Mouse (Mus musculus) liver, embryonic 12.5 days (tissue): ENCODE measurements around the gene Skap1. TPM values are rescaled to one million over a fixed set of nuclear protein-coding genes. Genes with fewer than 3 reads are reported as not detected.
A peak's percentile ranks its signal among the peaks of the same experiment; 100 is the strongest.

Source experiments
- ATAC-seq: fragments of 200-750 bp; cut with Nextera tagmentation; 2 replicates; pipeline ENCODE4 v1.8.0; 2017; ENCODE audit warnings: moderate number of reproducible peaks, mild to moderate bottlenecking, moderate library complexity
- H3K27ac ChIP-seq: fragments of 300-500 bp; sonication (generic); 2 replicates; pipeline ENCODE4 v1.5.1; 2016; ENCODE audit warnings: mild to moderate bottlenecking
- H3K27me3 ChIP-seq: fragments of 300-500 bp; sonication (generic); replicated peaks from 2 replicates; pipeline ENCODE4 v1.6.1; 2016; ENCODE audit warnings: mild to moderate bottlenecking, moderate library complexity
- H3K36me3 ChIP-seq: fragments of 300-500 bp; sonication (generic); 2 replicates; pipeline ENCODE4 v1.6.1; 2016; ENCODE audit warnings: mild to moderate bottlenecking, moderate library complexity
- H3K4me1 ChIP-seq: fragments of 300-500 bp; sonication (generic); 2 replicates; pipeline ENCODE4 v1.6.1; 2016
- H3K4me2 ChIP-seq: fragments of 300-500 bp; sonication (generic); 2 replicates; pipeline ENCODE4 v1.6.1; 2016; ENCODE audit warnings: mild to moderate bottlenecking, moderate library complexity
- H3K4me3 ChIP-seq: fragments of 300-500 bp; sonication (generic); 2 replicates; pipeline ENCODE4 v1.5.1; 2016; ENCODE audit warnings: mild to moderate bottlenecking, moderate library complexity
- H3K9ac ChIP-seq: fragments of 300-500 bp; sonication (generic); 2 replicates; pipeline ENCODE4 v1.6.1; 2016; ENCODE audit warnings: mild to moderate bottlenecking, moderate library complexity
- H3K9me3 ChIP-seq: fragments of 300-500 bp; sonication (generic); replicated peaks from 2 replicates; pipeline ENCODE4 v1.6.1; 2016; ENCODE audit warnings: mild to moderate bottlenecking, moderate library complexity
- WGBS: fragments of 180-500 bp; shearing (Covaris S2); methylation state at CpG from one replicate; pipeline ENCODE4 v1.1.7; 2016; ENCODE audit not compliant: insufficient replicate concordance; 5-methylcytosine and 5-hydroxymethylcytosine counted together
- polyA plus RNA-seq: library from polyadenylated mRNA; unstranded; fragments of >200 nt; fragmentation: Nextera tagmentation; extraction: Ambion mirVana; gene quantifications from 2 replicates; pipeline ENCODE4 v1.2.1, GENCODE M21; 2016

Skap1 gene
- polyA plus RNA-seq, 1 experiment from 2014 or later = 0.51 TPM

DNA sequence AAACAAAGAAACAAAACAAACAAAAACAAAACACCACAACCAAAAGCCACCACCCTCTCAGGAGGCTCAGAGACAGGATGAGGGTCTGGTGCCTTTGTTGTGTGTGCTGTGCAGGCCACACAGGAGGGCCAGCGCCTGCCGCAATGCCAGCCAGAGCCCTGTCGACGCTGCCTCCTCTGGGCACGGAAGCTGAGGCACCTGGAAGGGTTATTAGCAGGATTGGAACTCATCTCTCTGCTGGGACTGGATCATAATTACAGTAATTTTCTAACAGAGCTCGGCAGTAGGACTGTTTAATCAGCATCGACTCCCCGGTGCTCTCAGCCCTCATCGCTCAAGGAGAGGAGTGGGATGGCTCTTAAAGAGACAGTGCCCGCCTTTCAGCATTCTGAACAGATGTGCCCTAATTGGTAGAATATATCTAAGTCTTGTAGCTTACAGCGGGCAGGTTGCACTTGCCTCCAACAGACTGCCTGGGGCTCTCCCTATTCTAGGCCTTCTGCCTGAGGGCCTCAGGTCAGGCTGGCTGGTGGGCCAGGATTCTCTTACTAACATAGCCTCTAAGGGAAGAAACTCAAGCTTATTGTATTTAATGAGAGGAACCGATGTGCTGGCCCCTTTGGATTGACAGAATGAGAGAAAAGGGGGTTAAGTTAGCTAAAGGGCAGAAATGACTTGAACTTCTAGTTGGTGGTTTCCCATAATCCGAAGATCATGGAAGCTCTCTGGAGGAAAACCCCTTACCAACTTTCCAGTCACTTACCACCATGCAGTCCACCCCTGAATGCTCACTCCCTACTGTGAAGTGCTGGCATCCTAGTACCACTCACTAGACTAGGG, 300.3 kb downstream of the Skap1 start:
- H3K9me3 ChIP-seq = no peaks in the 10 kb centered on the region
- H3K4me3 ChIP-seq = no peak overlapping the region
- H3K27ac ChIP-seq = 0 out of 2 replicates have a peak overlapping the region, but pooled peaks have one; percentile 34
- H3K4me2 ChIP-seq = no peak overlapping the region
- no peak overlapping the region for H3K9ac ChIP-seq
- no peaks in the 10 kb centered on the region for H3K27me3 ChIP-seq
- H3K4me1 ChIP-seq = peaks cover 22% of the 10 kb centered on the region
- H3K36me3 ChIP-seq = peaks cover 25% of the 10 kb centered on the region
- 54% methylated on average over 13 of the region's 13 CpGs for WGBS
- no peak for ATAC-seq

DNA sequence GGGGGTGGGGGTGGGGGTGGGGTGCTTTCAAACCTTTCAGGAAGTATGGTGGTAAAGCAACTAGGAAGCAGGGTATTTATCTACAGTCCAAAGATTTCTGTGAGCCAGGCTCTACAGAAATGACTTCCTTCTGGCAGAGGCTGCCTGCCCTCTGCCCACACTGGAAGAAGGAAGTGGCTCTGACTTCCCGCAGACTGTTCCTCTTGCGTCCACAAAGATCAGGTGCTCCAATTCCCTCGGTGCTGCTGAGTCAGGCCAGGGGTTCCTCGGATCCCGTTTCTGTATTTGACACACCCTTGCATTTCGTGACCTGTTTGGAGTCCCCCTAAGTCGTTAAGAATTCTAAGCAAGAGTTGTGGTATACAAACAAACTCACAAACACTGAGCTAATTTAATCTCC, 301.3 kb downstream of the Skap1 start:
- Histone ChIP-seq H3K27ac (no peak overlapping the region), H3K9ac (no peak overlapping the region), H3K4me1 (peaks cover 22% of the 10 kb centered on the region), H3K9me3 (no peaks in the 10 kb centered on the region), H3K36me3 (peaks cover 34% of the 10 kb centered on the region), H3K27me3 (no peaks in the 10 kb centered on the region), H3K4me2 (no peak overlapping the region), H3K4me3 (no peak overlapping the region)
- ATAC-seq = no peak
- 23% methylated on average over 7 of the region's 7 CpGs for WGBS

DNA sequence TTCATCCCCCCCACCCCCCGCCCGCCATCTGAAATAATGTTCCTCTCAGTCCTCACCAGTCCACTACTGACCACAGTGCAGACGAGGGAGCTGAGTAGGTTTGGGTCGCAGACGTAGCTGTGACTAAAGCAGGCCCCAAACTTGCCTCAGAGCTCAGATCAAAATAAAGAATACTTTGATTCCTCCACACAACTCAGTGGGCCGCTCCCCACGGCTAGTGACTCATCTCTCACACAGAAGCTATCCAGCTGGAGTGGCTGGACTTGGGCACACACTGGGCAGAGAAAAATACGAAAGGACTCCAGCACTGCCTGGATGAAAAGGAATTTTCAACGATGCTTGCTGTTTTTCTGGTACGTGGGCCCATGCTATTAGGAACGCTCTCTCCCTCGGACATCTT, 302.2 kb downstream of the Skap1 start:
- Histone ChIP-seq H3K27me3 (no peaks in the 10 kb centered on the region), H3K4me3 (no peak overlapping the region), H3K4me2 (no peak overlapping the region), H3K4me1 (peaks cover 22% of the 10 kb centered on the region), H3K36me3 (peaks cover 43% of the 10 kb centered on the region), H3K9ac (no peak overlapping the region), H3K27ac (no peak overlapping the region), H3K9me3 (no peaks in the 10 kb centered on the region)
- 77% methylated on average over 12 of the region's 12 CpGs for WGBS
- ATAC-seq = no peak

DNA sequence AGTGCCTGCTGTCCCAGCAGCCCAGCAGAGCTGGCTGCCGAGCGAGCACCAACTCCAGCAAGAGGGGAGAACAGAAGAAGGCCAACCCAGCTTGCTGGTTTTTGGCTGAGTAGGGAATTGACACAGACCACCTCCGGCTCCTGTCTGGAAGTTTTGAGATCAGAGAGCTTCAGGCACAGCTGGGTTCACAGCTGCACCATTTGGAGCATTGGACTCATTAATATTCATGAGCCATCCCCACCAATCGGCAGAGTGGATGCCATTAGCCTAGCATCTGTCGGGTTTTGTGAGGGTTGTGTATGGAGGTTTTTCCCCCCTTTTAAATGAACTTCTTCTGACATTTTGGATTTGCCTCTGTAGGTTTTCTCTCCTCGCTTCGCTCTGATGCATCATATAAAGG, 302.7 kb downstream of the Skap1 start:
- H3K9ac ChIP-seq = no peak overlapping the region
- peaks cover 48% of the 10 kb centered on the region for H3K36me3 ChIP-seq
- no peak for ATAC-seq
- H3K4me3 ChIP-seq = no peak overlapping the region
- peaks cover 22% of the 10 kb centered on the region for H3K4me1 ChIP-seq
- no peaks in the 10 kb centered on the region for H3K27me3 ChIP-seq
- no peaks in the 10 kb centered on the region for H3K9me3 ChIP-seq
- WGBS = 73% methylated on average over 7 of the region's 7 CpGs
- H3K4me2 ChIP-seq = no peak overlapping the region
- H3K27ac ChIP-seq = no peak overlapping the region

DNA sequence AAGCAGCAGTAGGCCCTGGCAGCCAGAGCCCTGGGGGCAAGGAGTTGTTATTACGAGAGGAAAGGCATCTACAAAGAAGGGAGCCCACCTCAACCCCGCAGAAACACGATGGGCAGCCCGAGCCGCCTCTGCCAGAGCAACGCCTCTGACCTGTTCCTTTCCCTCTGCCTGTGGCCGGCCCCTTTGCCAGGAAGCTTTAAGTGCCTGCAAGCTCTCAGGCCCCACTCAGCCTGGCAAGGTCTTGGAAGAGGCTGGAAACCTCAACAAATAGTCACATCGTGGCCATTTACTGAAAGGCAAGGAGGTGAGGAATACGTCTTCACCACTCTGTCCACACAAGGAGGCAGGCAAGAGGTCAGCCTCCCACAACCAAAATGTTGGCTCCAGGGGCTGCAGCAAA, 303.8 kb downstream of the Skap1 start:
- Histone ChIP-seq H3K4me3 (no peak overlapping the region), H3K9me3 (no peaks in the 10 kb centered on the region), H3K36me3 (peaks cover 60% of the 10 kb centered on the region), H3K4me2 (no peak overlapping the region), H3K9ac (no peak overlapping the region), H3K27ac (no peak overlapping the region), H3K4me1 (peaks cover 22% of the 10 kb centered on the region), H3K27me3 (no peaks in the 10 kb centered on the region)
- no peak for ATAC-seq
- 66% methylated on average over 9 of the region's 9 CpGs for WGBS

DNA sequence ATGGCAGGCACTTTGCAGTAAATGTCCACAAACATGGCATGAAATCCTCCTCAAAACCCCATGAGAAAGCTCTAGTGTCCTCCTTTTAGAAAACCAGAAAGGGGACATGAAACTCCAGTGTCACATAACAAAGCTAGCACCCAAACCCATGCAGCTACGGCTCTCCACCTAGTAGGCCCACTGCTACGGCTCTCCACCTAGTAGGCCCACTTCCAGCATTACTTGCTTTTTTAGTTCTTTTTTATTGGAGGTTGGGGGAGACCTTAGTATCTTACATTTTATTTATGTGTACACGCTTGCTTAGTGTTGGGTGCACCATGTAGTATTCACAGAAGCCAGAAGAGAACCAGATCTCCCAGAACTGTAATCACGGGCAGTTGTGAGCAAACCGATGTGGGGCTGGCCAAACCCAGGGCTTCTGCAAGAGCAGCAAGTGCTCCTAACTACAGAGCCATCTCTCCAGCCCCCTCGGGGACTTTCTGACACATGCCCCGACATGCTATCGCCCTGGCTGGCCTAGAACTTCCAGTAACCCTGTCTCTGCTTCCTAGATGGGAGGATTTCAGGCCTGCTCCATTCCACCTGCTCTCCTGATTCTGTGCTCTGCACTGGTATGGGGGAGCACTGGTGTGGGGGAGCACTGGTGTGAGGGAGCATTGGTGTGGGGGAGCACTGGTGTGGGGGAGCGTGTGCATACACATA, 307.0 kb downstream of the Skap1 start:
- H3K36me3 ChIP-seq = peaks cover 65% of the 10 kb centered on the region
- no peak overlapping the region for H3K4me3 ChIP-seq
- no peaks in the 10 kb centered on the region for H3K27me3 ChIP-seq
- no peak for ATAC-seq
- no peak overlapping the region for H3K4me2 ChIP-seq
- no peak overlapping the region for H3K9ac ChIP-seq
- peaks cover 5% of the 10 kb centered on the region for H3K4me1 ChIP-seq
- 90% methylated on average over 9 of the region's 9 CpGs for WGBS
- no peak overlapping the region for H3K27ac ChIP-seq
- H3K9me3 ChIP-seq = no peaks in the 10 kb centered on the region

DNA sequence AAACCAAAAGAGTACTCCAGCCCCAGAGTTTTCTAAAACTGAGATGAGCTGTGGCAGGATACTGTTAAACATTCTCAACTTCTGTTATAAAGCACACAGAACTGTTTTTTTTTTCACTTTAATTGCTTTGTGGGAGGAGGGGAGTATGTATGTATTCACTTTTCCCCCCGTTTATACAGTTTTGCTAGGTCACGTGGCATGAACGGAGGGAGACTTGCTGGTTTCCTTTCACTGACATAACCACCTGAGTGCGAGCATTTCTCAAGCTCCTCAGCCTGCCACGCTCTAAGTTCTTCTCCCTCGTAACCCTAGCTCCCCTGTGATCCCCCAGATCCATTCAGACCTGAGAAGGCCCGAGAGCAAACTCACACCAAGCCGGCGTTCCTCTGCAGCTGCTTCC, 308.0 kb downstream of the Skap1 start:
- H3K36me3 ChIP-seq = peaks cover 63% of the 10 kb centered on the region
- no peak overlapping the region for H3K9ac ChIP-seq
- WGBS = 88% methylated on average over 9 of the region's 9 CpGs
- H3K27ac ChIP-seq = no peak overlapping the region
- no peak overlapping the region for H3K4me3 ChIP-seq
- H3K4me2 ChIP-seq = no peak overlapping the region
- ATAC-seq = no peak
- no peaks in the 10 kb centered on the region for H3K27me3 ChIP-seq
- peaks cover 11% of the 10 kb centered on the region for H3K4me1 ChIP-seq
- no peaks in the 10 kb centered on the region for H3K9me3 ChIP-seq

DNA sequence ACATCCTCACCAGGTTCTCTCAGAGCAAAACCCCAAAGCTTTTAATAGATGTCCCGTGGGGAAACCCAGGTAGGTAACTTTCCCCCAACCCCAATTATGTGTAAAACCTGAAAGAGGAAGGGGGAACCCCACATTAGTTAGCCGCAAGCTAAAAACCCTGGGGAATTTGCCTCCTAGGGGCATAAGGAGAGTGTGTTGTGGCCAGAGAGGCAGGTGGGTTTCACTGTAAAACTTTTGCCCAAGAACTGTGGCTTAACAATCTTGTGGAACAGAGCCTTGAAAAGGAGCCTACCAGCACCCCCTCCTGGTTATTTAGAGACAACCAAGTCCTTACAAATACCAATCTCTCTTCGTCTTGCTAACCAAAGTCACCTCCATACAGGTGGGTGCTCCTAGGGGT, 310.1 kb downstream of the Skap1 start:
- H3K9me3 ChIP-seq = no peaks in the 10 kb centered on the region
- H3K4me3 ChIP-seq = no peak overlapping the region
- H3K9ac ChIP-seq = no peak overlapping the region
- H3K27me3 ChIP-seq = no peaks in the 10 kb centered on the region
- H3K4me1 ChIP-seq = peaks cover 17% of the 10 kb centered on the region
- H3K36me3 ChIP-seq = peaks cover 42% of the 10 kb centered on the region
- H3K27ac ChIP-seq = no peak overlapping the region
- WGBS = 55% methylated on average over 3 of the region's 3 CpGs
- ATAC-seq = no peak
- H3K4me2 ChIP-seq = no peak overlapping the region

DNA sequence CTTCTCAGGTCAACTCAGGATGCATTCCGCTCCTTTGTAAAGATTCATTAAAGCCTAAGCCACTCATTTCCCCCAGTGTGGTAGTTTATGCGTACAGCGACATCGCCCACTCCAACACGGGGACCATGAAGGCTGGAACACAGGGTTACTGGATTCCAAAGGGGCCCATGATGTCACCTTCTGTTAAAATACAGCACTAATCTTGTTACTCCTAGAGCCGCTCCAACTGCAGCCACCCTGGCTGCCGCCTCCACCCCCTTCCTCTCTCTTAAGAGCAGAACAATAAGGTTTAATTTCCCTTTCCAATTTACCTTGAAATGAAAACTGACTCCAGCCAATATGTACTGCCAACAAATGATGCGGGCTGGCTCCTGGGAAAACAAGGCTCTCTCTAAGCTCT, 310.7 kb downstream of the Skap1 start:
- H3K9ac ChIP-seq = no peak overlapping the region
- no peak overlapping the region for H3K27ac ChIP-seq
- H3K27me3 ChIP-seq = no peaks in the 10 kb centered on the region
- peaks cover 37% of the 10 kb centered on the region for H3K36me3 ChIP-seq
- no peak for ATAC-seq
- WGBS = 85% methylated on average over 8 of the region's 8 CpGs
- H3K9me3 ChIP-seq = no peaks in the 10 kb centered on the region
- H3K4me1 ChIP-seq = peaks cover 17% of the 10 kb centered on the region
- no peak overlapping the region for H3K4me2 ChIP-seq
- H3K4me3 ChIP-seq = no peak overlapping the region

DNA sequence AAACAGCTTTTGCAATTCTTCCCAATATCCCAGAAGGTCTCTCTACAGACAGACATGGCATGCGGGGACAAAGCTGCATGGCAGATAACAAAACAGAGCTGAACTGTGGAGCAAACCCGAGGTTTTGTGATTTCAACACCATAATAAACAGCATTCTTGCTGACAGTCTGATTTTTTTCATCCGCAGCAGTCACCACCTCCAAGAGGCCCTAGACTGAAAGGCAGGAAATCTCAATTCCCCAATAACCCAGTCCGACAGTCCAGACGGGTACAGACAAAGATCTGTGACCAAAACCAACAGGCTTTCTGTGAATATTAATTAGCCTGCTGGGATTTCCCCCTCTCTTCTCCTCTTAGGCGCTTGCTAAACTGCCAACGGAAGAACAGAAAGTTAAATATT, 311.3 kb downstream of the Skap1 start:
- Histone ChIP-seq H3K4me3 (no peak overlapping the region), H3K4me1 (peaks cover 17% of the 10 kb centered on the region), H3K9ac (no peak overlapping the region), H3K4me2 (peak overlapping the region; percentile 90; the same call in 1 of the 2 replicates), H3K27ac (no peak overlapping the region), H3K27me3 (no peaks in the 10 kb centered on the region), H3K9me3 (no peaks in the 10 kb centered on the region), H3K36me3 (peaks cover 31% of the 10 kb centered on the region)
- no peak for ATAC-seq
- 70% methylated on average over 7 of the region's 7 CpGs for WGBS

DNA sequence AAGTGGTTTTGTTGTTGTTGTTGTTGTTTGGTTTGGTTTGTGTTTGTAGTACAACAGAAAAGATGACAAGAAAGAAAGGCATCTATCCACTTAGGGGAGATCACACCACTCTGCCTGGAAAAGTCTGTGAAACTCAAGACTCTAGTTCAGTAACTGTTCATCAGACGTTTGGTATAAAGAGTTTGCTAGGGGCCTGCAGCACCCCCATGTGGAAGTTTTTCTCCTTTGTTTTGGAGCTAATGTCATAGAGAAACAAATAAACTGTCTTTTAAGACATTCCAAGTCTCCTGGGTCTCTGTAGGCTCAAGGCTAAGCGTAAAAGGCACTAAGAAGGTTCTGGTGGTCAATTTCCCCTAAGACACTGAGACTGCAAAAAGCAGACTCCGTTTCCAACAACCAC, 311.7 kb downstream of the Skap1 start:
- H3K4me1 ChIP-seq = peaks cover 17% of the 10 kb centered on the region
- H3K4me3 ChIP-seq = peak overlapping the region; percentile 80
- H3K9ac ChIP-seq = peak overlapping the region; percentile 79
- H3K9me3 ChIP-seq = no peaks in the 10 kb centered on the region
- H3K27me3 ChIP-seq = no peaks in the 10 kb centered on the region
- H3K36me3 ChIP-seq = peaks cover 27% of the 10 kb centered on the region
- peak overlapping the region; percentile 90 for H3K4me2 ChIP-seq
- H3K27ac ChIP-seq = peak overlapping the region; percentile 87; the same call in 1 of the 2 replicates
- 56% methylated on average over 3 of the region's 3 CpGs for WGBS
- no peak for ATAC-seq
